9 mouse cellular contexts compared by ENCODE assay signal in the genomic region with DNA sequence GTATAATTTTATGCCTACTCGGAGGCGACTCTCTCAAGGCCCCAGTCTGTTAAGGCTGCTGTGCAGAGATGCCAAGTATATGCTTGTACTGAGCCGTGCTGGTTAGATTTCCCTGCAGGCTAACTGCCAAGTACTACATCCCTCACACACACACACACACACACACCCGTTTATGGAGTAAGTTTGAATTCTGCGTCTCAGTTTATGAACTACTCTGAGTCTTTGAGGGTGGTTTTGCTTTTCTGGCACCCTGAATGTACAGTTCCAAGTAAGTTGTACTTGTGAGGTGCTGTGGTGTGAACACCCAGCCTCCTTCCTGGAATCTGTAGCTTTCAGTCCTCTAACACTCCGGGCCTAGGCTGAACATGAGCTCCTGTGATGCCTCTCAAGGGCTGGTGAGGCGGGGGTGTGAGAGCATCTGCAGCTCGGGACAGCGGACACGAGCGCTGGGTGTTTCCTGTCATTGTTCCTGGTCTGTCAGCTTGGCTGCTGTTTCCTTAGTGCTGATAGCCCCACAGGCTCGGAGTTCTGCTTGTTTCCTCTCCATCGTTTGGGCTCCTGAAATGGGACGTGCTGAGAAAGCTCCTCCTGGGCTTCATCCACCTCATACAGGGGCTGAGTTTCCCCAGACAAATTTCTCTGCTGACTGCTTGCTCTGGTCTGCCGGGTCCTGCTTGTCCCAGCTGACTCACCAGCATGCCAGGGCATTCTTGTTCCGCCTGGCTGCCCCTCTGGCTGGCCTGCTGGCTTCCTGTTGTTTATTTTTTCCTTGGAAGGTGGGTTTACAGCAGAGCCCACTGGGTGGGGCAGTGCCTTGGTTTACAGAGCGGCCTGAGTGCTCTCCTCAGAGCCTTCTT. TPM values are rescaled to one million over a fixed set of nuclear protein-coding genes. Genes with fewer than 3 reads are reported as not detected.
DNase-seq lines count a peak whose midpoint lies in the region; ATAC-seq and TF ChIP-seq lines count a peak whose summit lies in the region.
"Had no signal": no experiment of that assay in that cellular context is flagged by ENCODE, and none has a peak within 500 bp of the region (broad histone marks: within the 10 kb centered on the region; RNA-seq: fewer than 3 reads in every experiment).

No protein-coding gene starts in this region.

- H3K4me1 ChIP-seq in cortical plate, adult 2 months (ENCODE audit: control insufficient read depth, insufficient read depth, low read length) = peaks cover 3% of the 10 kb centered on the region
- peaks cover 34% of the 10 kb centered on the region for H3K4me1 ChIP-seq in heart, embryonic 15.5 days (replicated peaks)
- peaks cover 15% of the 10 kb centered on the region for H3K4me1 ChIP-seq in neural tube, embryonic 15.5 days

- no peak overlapping the region; the same call in 1 of the 2 replicates for H3K9ac ChIP-seq in heart, embryonic 15.5 days
- no peak overlapping the region for H3K9ac ChIP-seq in neural tube, embryonic 15.5 days (replicated peaks)
- H3K9ac ChIP-seq: neural tube, embryonic 12.5 days had no signal

- no peak for TF ChIP-seq CTCF in left cerebral cortex, adult 2 months (IDR thresholded peaks at IDR 0.05)
- no peak for TF ChIP-seq CTCF in cortical plate, adult 2 months (IDR thresholded peaks at IDR 0.05; ENCODE audit: extremely low read depth, insufficient read depth, low read length)

- H3K4me3 ChIP-seq in left cerebral cortex, adult 2 months = no peak overlapping the region
- no peak overlapping the region for H3K4me3 ChIP-seq in cortical plate, adult 2 months (ENCODE audit: insufficient read depth, low read length)
- no peak overlapping the region for H3K4me3 ChIP-seq in heart, embryonic 15.5 days
- H3K4me3 ChIP-seq in neural tube, embryonic 15.5 days (replicated peaks) = no peak overlapping the region
- H3K4me3 ChIP-seq: neural tube, embryonic 12.5 days had no signal

- H3K27ac ChIP-seq in left cerebral cortex, adult 2 months = peak overlapping the region; percentile 6
- peak overlapping the region; percentile 44; the same call in 1 of the 2 replicates for H3K27ac ChIP-seq in cortical plate, adult 2 months (ENCODE audit: insufficient read depth, low read length)
- H3K27ac ChIP-seq in heart, embryonic 15.5 days = peak overlapping the region; percentile 91
- H3K27ac ChIP-seq in neural tube, embryonic 15.5 days (replicated peaks) = peak overlapping the region; percentile 0; the same call in 1 of the 2 replicates
- H3K27ac ChIP-seq: neural tube, embryonic 12.5 days had no signal

- 40% methylated on average over 17 of the region's 17 CpGs for WGBS in heart, embryonic 15.5 days
- WGBS in neural tube, embryonic 15.5 days = 65% methylated on average over 17 of the region's 17 CpGs

- H3K36me3 ChIP-seq in heart, embryonic 15.5 days = peaks cover 44% of the 10 kb centered on the region
- peaks cover 54% of the 10 kb centered on the region for H3K36me3 ChIP-seq in neural tube, embryonic 15.5 days

- H3K27me3 ChIP-seq in heart, embryonic 15.5 days = no peaks in the 10 kb centered on the region
- no peaks in the 10 kb centered on the region for H3K27me3 ChIP-seq in neural tube, embryonic 15.5 days (replicated peaks)
- H3K27me3 ChIP-seq: neural tube, embryonic 12.5 days had no signal

- no peaks in the 10 kb centered on the region for H3K9me3 ChIP-seq in heart, embryonic 15.5 days (replicated peaks)
- H3K9me3 ChIP-seq in neural tube, embryonic 15.5 days (replicated peaks) = no peaks in the 10 kb centered on the region
- H3K9me3 ChIP-seq: neural tube, embryonic 12.5 days had no signal

- peak; percentile 83 for ATAC-seq in heart, embryonic 15.5 days (replicated peaks; ENCODE audit: insufficient number of reproducible peaks, insufficient read depth, low FRiP score, low read depth)
- ATAC-seq in neural tube, embryonic 15.5 days (ENCODE audit: low FRiP score) = no peak
- ATAC-seq in megakaryocyte progenitor cell, adult 5-6 weeks (replicated peaks; ENCODE audit: poor library complexity) = no peak

- TF ChIP-seq POLR2A in cortical plate, adult 2 months (IDR thresholded peaks at IDR 0.05; ENCODE audit: extremely low read depth, insufficient read depth, low read length) = no peak

- intact Hi-C loops in left cerebral cortex, adult 2 months (cut with DNase I) = loop anchor here (5.0 to 10.0 kb wide), 2 partner anchors 39 to 152 kb away; no protein-coding TSS in a partner anchor
- intact Hi-C loops in left cerebral cortex, postnatal 10 days (cut with DNase I) = no loop called here

- DNase-seq in left cerebral cortex, adult 2 months (ENCODE audit: extremely low spot score in 1 of 2, low spot score in 2 of 2) = no peak
- no peak for DNase-seq in left cerebral cortex, adult 11 months (ENCODE audit: low spot score)
- DNase-seq in left cerebral cortex, postnatal 10 days (ENCODE audit: extremely low spot score in 1 of 2, low spot score in 2 of 2) = peak; percentile 23 to 74
- DNase-seq in thymus, postnatal 4 days = no peak

- H3K4me2 ChIP-seq in heart, embryonic 15.5 days = peak overlapping the region; percentile 24; the same call in 1 of the 2 replicates
- no peak overlapping the region for H3K4me2 ChIP-seq in neural tube, embryonic 15.5 days
- H3K4me2 ChIP-seq: neural tube, embryonic 12.5 days had no signal

RNA-seq across cellular contexts. Expression of gene Gcn1l1, which starts 7.9 kb away (rescaled TPM):
- 10 to 100 TPM; 70.7 to 73.2 TPM for total RNA-seq in left cerebral cortex, adult 2 months (2021)
- polyA plus RNA-seq in cortical plate, adult 2 months (2012; rRNA removed) = 36.0 and 38.2 TPM in 2 replicates
- 20.9 and 28.8 TPM in 2 replicates for polyA plus RNA-seq in heart, embryonic 15.5 days (2015; fragmentation: Nextera tagmentation; extraction: Ambion mirVana)
- total RNA-seq in left cerebral cortex, postnatal 10 days (2021) = 10 to 100 TPM; 71.3 to 75.0 TPM
- polyA plus RNA-seq in neural tube, embryonic 15.5 days (2015; fragmentation: Nextera tagmentation; extraction: Ambion mirVana) = 35.7 and 37.6 TPM in 2 replicates
- 17.5 and 17.7 TPM in 2 replicates for total RNA-seq in megakaryocyte progenitor cell, adult 5-6 weeks (2015)
- 33.2 and 35.3 TPM in 2 replicates for total RNA-seq in megakaryocyte progenitor cell, adult 5-6 weeks (2017)

RNA-seq across cellular contexts. Expression of gene Rplp0, which starts 13.6 kb away (rescaled TPM):
- 100 to 1,000 TPM; 183 to 187 TPM for total RNA-seq in left cerebral cortex, adult 2 months (2021)
- polyA plus RNA-seq in cortical plate, adult 2 months (2012; rRNA removed) = 493 and 494 TPM in 2 replicates
- 925 and 1,001 TPM in 2 replicates for polyA plus RNA-seq in heart, embryonic 15.5 days (2015; fragmentation: Nextera tagmentation; extraction: Ambion mirVana)
- total RNA-seq in left cerebral cortex, postnatal 10 days (2021) = 100 to 1,000 TPM; 400 to 410 TPM
- polyA plus RNA-seq in neural tube, embryonic 15.5 days (2015; fragmentation: Nextera tagmentation; extraction: Ambion mirVana) = 785 and 1,036 TPM in 2 replicates
- 3,223 and 3,257 TPM in 2 replicates for total RNA-seq in megakaryocyte progenitor cell, adult 5-6 weeks (2015)
- 1,603 and 2,013 TPM in 2 replicates for total RNA-seq in megakaryocyte progenitor cell, adult 5-6 weeks (2017)

RNA-seq across cellular contexts. Expression of gene Rab35, which starts 58.8 kb away (rescaled TPM):
- total RNA-seq in left cerebral cortex, adult 2 months (2021) = 100 to 1,000 TPM in 1 of 2 experiments, 10 to 100 TPM in 1; 99.5 to 101 TPM
- 90.8 and 104 TPM in 2 replicates for polyA plus RNA-seq in cortical plate, adult 2 months (2012; rRNA removed)
- polyA plus RNA-seq in heart, embryonic 15.5 days (2015; fragmentation: Nextera tagmentation; extraction: Ambion mirVana) = 13.7 and 15.0 TPM in 2 replicates
- 10 to 100 TPM; 91.6 to 94.6 TPM for total RNA-seq in left cerebral cortex, postnatal 10 days (2021)
- 20.8 and 21.1 TPM in 2 replicates for polyA plus RNA-seq in neural tube, embryonic 15.5 days (2015; fragmentation: Nextera tagmentation; extraction: Ambion mirVana)
- total RNA-seq in megakaryocyte progenitor cell, adult 5-6 weeks (2015) = 24.7 and 25.2 TPM in 2 replicates
- total RNA-seq in megakaryocyte progenitor cell, adult 5-6 weeks (2017) = 22.8 and 28.8 TPM in 2 replicates

Comparison
In these comparisons a context has a peak if more than half of its experiments do, and no peak if none do; other contexts are left out.
1. DNase-seq: peak in left cerebral cortex, postnatal 10 days (2 of 2); none in left cerebral cortex, adult 2 months (0 of 2), left cerebral cortex, adult 11 months (single experiment) and thymus, postnatal 4 days (single experiment).
2. H3K27ac ChIP-seq: peak in every context shown above with its lines; median percentile 91 in heart, embryonic 15.5 days; 44 in cortical plate, adult 2 months; 6 in left cerebral cortex, adult 2 months; 0 in neural tube, embryonic 15.5 days.